Mouse (Mus musculus) E14TG2a.4 (cell line): ENCODE results near the gene Rnf5.

Experiments
- H3K27me3 ChIP-seq: 2 replicates; pipeline ENCODE4 v1.6.1; 2014; ENCODE audit warnings: low read length, control low read depth; ENCODE audit not compliant: insufficient read depth
- H3K36me3 ChIP-seq: 2 replicates; pipeline ENCODE4 v1.6.1; 2014; ENCODE audit warnings: low read length, control low read depth; ENCODE audit not compliant: insufficient read depth
- H3K4me1 ChIP-seq: replicated peaks from 2 replicates; pipeline ENCODE4 v1.6.1; 2014; ENCODE audit warnings: low read depth, low read length, control low read depth
- H3K4me3 ChIP-seq: replicated peaks from 2 replicates; pipeline ENCODE4 v1.5.1; 2014; ENCODE audit warnings: mild to moderate bottlenecking, low read length
- H3K9me3 ChIP-seq: 2 replicates; pipeline ENCODE4 v1.6.1; 2014; ENCODE audit warnings: low read length, control low read depth
- CTCF ChIP-seq: conservative IDR thresholded peaks from 2 replicates; pipeline ENCODE4 v1.5.1; 2014; ENCODE audit warnings: low read length
- NANOG ChIP-seq: IDR thresholded peaks from 2 replicates; pipeline ENCODE4 v1.6.1; 2014; ENCODE audit warnings: borderline replicate concordance, low read length, mixed read lengths
- POU5F1 ChIP-seq: IDR thresholded peaks from 2 replicates; pipeline ENCODE4 v1.6.1; 2014; ENCODE audit warnings: low read length, borderline replicate concordance

Rnf5 gene

GRCm38 (mm10) chr17:34561200-34561599 is 42.3 kb downstream of the Rnf5 start:
- H3K27me3 ChIP-seq = peaks cover 8% of the 10 kb centered on the region
- H3K4me1 ChIP-seq = peaks cover 72% of the 10 kb centered on the region
- H3K4me3 ChIP-seq = peak overlapping the region; percentile 48; the same call in 1 of the 2 replicates
- no peaks in the 10 kb centered on the region for H3K9me3 ChIP-seq
- peaks cover 10% of the 10 kb centered on the region for H3K36me3 ChIP-seq
- TF ChIP-seq NANOG (no peak), CTCF (no peak), POU5F1 (no peak)

GRCm38 (mm10) chr17:34560438-34560837 is 43.1 kb downstream of the Rnf5 start:
- TF ChIP-seq CTCF (peak; percentile 7; the same call in 1 of the 2 replicates), NANOG (no peak)
- Histone ChIP-seq H3K36me3 (peaks cover 2% of the 10 kb centered on the region), H3K27me3 (peaks cover 8% of the 10 kb centered on the region), H3K4me1 (peaks cover 65% of the 10 kb centered on the region), H3K4me3 (0 out of 2 replicates have a peak overlapping the region, but pooled peaks have one; percentile 14), H3K9me3 (no peaks in the 10 kb centered on the region)

GRCm38 (mm10) chr17:34559895-34560294 is 43.6 kb downstream of the Rnf5 start:
- Histone ChIP-seq H3K27me3 (peaks cover 8% of the 10 kb centered on the region), H3K4me1 (peaks cover 59% of the 10 kb centered on the region), H3K4me3 (no peak overlapping the region), H3K9me3 (no peaks in the 10 kb centered on the region), H3K36me3 (no peaks in the 10 kb centered on the region)
- TF ChIP-seq POU5F1 (no peak), CTCF (no peak), NANOG (no peak)

- Histone ChIP-seq H3K27me3 (peaks cover 8% of the 10 kb centered on the region), H3K36me3 (no peaks in the 10 kb centered on the region), H3K4me3 (0 out of 2 replicates have a peak overlapping the region, but pooled peaks have one; percentile 10), H3K4me1 (peaks cover 51% of the 10 kb centered on the region), H3K9me3 (no peaks in the 10 kb centered on the region)
- TF ChIP-seq NANOG = no peak
- no peak for TF ChIP-seq POU5F1
- no peak for TF ChIP-seq CTCF
These were observed 44.4 kb downstream of the Rnf5 start for GRCm38 (mm10) chr17:34559116-34559515.

GRCm38 (mm10) chr17:34557411-34557810 is 46.1 kb downstream of the Rnf5 start:
- Histone ChIP-seq H3K4me1 (peaks cover 37% of the 10 kb centered on the region), H3K9me3 (no peaks in the 10 kb centered on the region), H3K4me3 (no peak overlapping the region), H3K36me3 (no peaks in the 10 kb centered on the region), H3K27me3 (peaks cover 11% of the 10 kb centered on the region)
- no peak for TF ChIP-seq POU5F1
- TF ChIP-seq CTCF = no peak
- no peak for TF ChIP-seq NANOG

- no peak for TF ChIP-seq CTCF
- no peak for TF ChIP-seq NANOG
- TF ChIP-seq POU5F1 = no peak
- no peaks in the 10 kb centered on the region for H3K36me3 ChIP-seq
- H3K4me3 ChIP-seq = no peak overlapping the region
- H3K27me3 ChIP-seq = peaks cover 13% of the 10 kb centered on the region
- no peaks in the 10 kb centered on the region for H3K9me3 ChIP-seq
- peaks cover 28% of the 10 kb centered on the region for H3K4me1 ChIP-seq
These were observed 47.1 kb downstream of the Rnf5 start for GRCm38 (mm10) chr17:34556406-34556805.

- peaks cover 20% of the 10 kb centered on the region for H3K4me1 ChIP-seq
- H3K27me3 ChIP-seq = peaks cover 13% of the 10 kb centered on the region
- no peak overlapping the region for H3K4me3 ChIP-seq
- peak; percentile 67 for TF ChIP-seq CTCF
- no peak for TF ChIP-seq POU5F1
- no peaks in the 10 kb centered on the region for H3K36me3 ChIP-seq
- H3K9me3 ChIP-seq = no peaks in the 10 kb centered on the region
These were observed 48.0 kb downstream of the Rnf5 start for GRCm38 (mm10) chr17:34555483-34555882.
